Mouse (Mus musculus) embryonic facial prominence, embryonic 13.5 days (tissue): ENCODE data around the gene Ppil4. TPM values are rescaled to one million over a fixed set of nuclear protein-coding genes. Genes with fewer than 3 reads are reported as not detected.
A peak's percentile ranks its signal among the peaks of the same experiment; 100 is the strongest.
"Not testable (repeated sequence)": the region's sequence is repeated elsewhere in the genome, so short reads cannot be mapped to it uniquely, and the experiment has no call there.

ENCODE experiments used
- ATAC-seq: fragments of 200-750 bp; cut with Nextera tagmentation; 2 replicates; pipeline ENCODE4 v1.8.0; 2017; ENCODE audit warnings: low read depth; ENCODE audit not compliant: insufficient number of reproducible peaks, insufficient read depth, low FRiP score, low TSS enrichment
- H3K27ac ChIP-seq: fragments of 300-500 bp; sonication (generic); 2 replicates; pipeline ENCODE4 v1.5.1; 2015; ENCODE audit warnings: moderate library complexity, mild to moderate bottlenecking, inconsistent platforms
- H3K27me3 ChIP-seq: fragments of 300-500 bp; sonication (generic); 2 replicates; pipeline ENCODE4 v1.6.1; 2015; ENCODE audit warnings: mild to moderate bottlenecking, inconsistent platforms
- H3K36me3 ChIP-seq: fragments of 300-500 bp; sonication (generic); 2 replicates; pipeline ENCODE4 v1.6.1; 2015; ENCODE audit warnings: mild to moderate bottlenecking, inconsistent platforms
- H3K4me1 ChIP-seq: fragments of 300-500 bp; sonication (generic); 2 replicates; pipeline ENCODE4 v1.6.1; 2015; ENCODE audit warnings: inconsistent platforms
- H3K4me2 ChIP-seq: fragments of 300-500 bp; sonication (generic); 2 replicates; pipeline ENCODE4 v1.6.1; 2015; ENCODE audit warnings: moderate library complexity, mild to moderate bottlenecking, inconsistent platforms
- H3K4me3 ChIP-seq: fragments of 300-500 bp; sonication (generic); 2 replicates; pipeline ENCODE4 v1.5.1; 2015; ENCODE audit warnings: mild to moderate bottlenecking, inconsistent platforms
- H3K9ac ChIP-seq: fragments of 300-500 bp; sonication (generic); 2 replicates; pipeline ENCODE4 v1.6.1; 2015; ENCODE audit warnings: mild to moderate bottlenecking, inconsistent platforms
- H3K9me3 ChIP-seq: fragments of 300-500 bp; sonication (generic); 2 replicates; pipeline ENCODE4 v1.6.1; 2016; ENCODE audit warnings: inconsistent platforms
- WGBS: fragments of 180-500 bp; shearing (Covaris S2); methylation state at CpG from one replicate; pipeline ENCODE4 v1.1.7; 2015; ENCODE audit warnings: mixed read lengths; 5-methylcytosine and 5-hydroxymethylcytosine counted together
- polyA plus RNA-seq: library from polyadenylated mRNA; unstranded; fragments of >200 nt; fragmentation: Nextera tagmentation; extraction: Ambion mirVana; gene quantifications from 2 replicates; pipeline ENCODE4 v1.2.1, GENCODE M21; 2015

The Ppil4 gene
- polyA plus RNA-seq, result 44.0 and 52.2 TPM in 2 replicates

GRCm38 (mm10) chr10:7792751-7793385 is at the start of gene Ppil4, which contains the start of gene Ginm1:
Gene Ppil4 (plus strand): TSS chr10:7792891.
Gene Ginm1 (minus strand): TSS chr10:7792824.
- Histone ChIP-seq H3K9me3 (no peaks in the 10 kb centered on the region), H3K36me3 (peaks cover 33% of the 10 kb centered on the region), H3K4me3 (peak within 1 kb of the TSS; percentile 84), H3K4me1 (peaks cover 5% of the 10 kb centered on the region), H3K27me3 (no peaks in the 10 kb centered on the region), H3K27ac (peak within 1 kb of the TSS; percentile 62; the same call in 1 of the 2 replicates), H3K9ac (peak within 1 kb of the TSS; percentile 90), H3K4me2 (peak within 1 kb of the TSS; percentile 89)
- peak; percentile 83 for ATAC-seq
- under 1% methylated on average over 52 of the region's 52 CpGs for WGBS

GRCm38 (mm10) chr10:7745528-7745927 is 47.2 kb upstream of the Ppil4 start:
- H3K27ac ChIP-seq, result not testable (repeated sequence)

GRCm38 (mm10) chr10:7748752-7749151 is 43.9 kb upstream of the Ppil4 start:
- H3K4me2 ChIP-seq, result no peak overlapping the region
- H3K4me3 ChIP-seq, result no peak overlapping the region
- H3K27ac ChIP-seq, result no peak overlapping the region
- H3K36me3 ChIP-seq, result peaks cover 70% of the 10 kb centered on the region
- H3K9me3 ChIP-seq, result no peaks in the 10 kb centered on the region
- H3K4me1 ChIP-seq, result no peaks in the 10 kb centered on the region
- H3K27me3 ChIP-seq, result no peaks in the 10 kb centered on the region
- WGBS, result 92% methylated on average over 6 of the region's 6 CpGs
- ATAC-seq, result no peak
- no peak overlapping the region for H3K9ac ChIP-seq

More at GRCm38 (mm10) chr10:7745528-7745927, 47.2 kb upstream of the Ppil4 start:
- 93% methylated on average over 6 of the region's 6 CpGs for WGBS
- not testable (repeated sequence) for H3K4me3 ChIP-seq, H3K9me3 ChIP-seq, H3K4me1 ChIP-seq, H3K4me2 ChIP-seq, H3K9ac ChIP-seq, H3K27me3 ChIP-seq, ATAC-seq
- H3K36me3 ChIP-seq, result peaks cover 71% of the 10 kb centered on the region

GRCm38 (mm10) chr10:7757544-7757943 is 35.1 kb upstream of the Ppil4 start:
- Histone ChIP-seq H3K4me1 (no peaks in the 10 kb centered on the region), H3K36me3 (peaks cover 80% of the 10 kb centered on the region), H3K9ac (no peak overlapping the region), H3K4me2 (no peak overlapping the region), H3K9me3 (no peaks in the 10 kb centered on the region), H3K27ac (no peak overlapping the region), H3K27me3 (no peaks in the 10 kb centered on the region), H3K4me3 (no peak overlapping the region)
- 93% methylated on average over 2 of the region's 2 CpGs for WGBS
- ATAC-seq, result no peak

- ATAC-seq, result no peak
- WGBS, result 90% methylated on average over 4 of the region's 4 CpGs
- H3K9me3 ChIP-seq, result no peaks in the 10 kb centered on the region
- H3K27ac ChIP-seq, result no peak overlapping the region
- H3K36me3 ChIP-seq, result peaks cover 80% of the 10 kb centered on the region
- no peak overlapping the region for H3K4me3 ChIP-seq
- no peak overlapping the region for H3K4me2 ChIP-seq
- no peak overlapping the region for H3K9ac ChIP-seq
- no peaks in the 10 kb centered on the region for H3K27me3 ChIP-seq
- H3K4me1 ChIP-seq, result no peaks in the 10 kb centered on the region
Observed at GRCm38 (mm10) chr10:7772346-7772745, 20.3 kb upstream of the Ppil4 start.

- 100% methylated on average over 1 of the region's 1 CpGs for WGBS
- H3K27ac ChIP-seq, result no peak overlapping the region
Observed at GRCm38 (mm10) chr10:7772769-7773168, 19.9 kb upstream of the Ppil4 start.

GRCm38 (mm10) chr10:7775421-7775820 is 17.3 kb upstream of the Ppil4 start:
- Histone ChIP-seq H3K27me3 (no peaks in the 10 kb centered on the region), H3K4me1 (0 out of 2 replicates have a peak, but pooled peaks cover 6% of the 10 kb centered on the region), H3K27ac (no peak overlapping the region), H3K36me3 (peaks cover 54% of the 10 kb centered on the region), H3K9ac (no peak overlapping the region), H3K4me2 (no peak overlapping the region), H3K9me3 (no peaks in the 10 kb centered on the region), H3K4me3 (no peak overlapping the region)
- 89% methylated on average over 8 of the region's 8 CpGs for WGBS
- no peak for ATAC-seq

More at GRCm38 (mm10) chr10:7772769-7773168, 19.9 kb upstream of the Ppil4 start:
- Histone ChIP-seq H3K4me2 (no peak overlapping the region), H3K9me3 (no peaks in the 10 kb centered on the region), H3K36me3 (peaks cover 76% of the 10 kb centered on the region), H3K9ac (no peak overlapping the region), H3K4me3 (no peak overlapping the region), H3K27me3 (no peaks in the 10 kb centered on the region), H3K4me1 (no peaks in the 10 kb centered on the region)
- ATAC-seq, result no peak

- Histone ChIP-seq H3K9ac (no peak overlapping the region), H3K4me3 (no peak overlapping the region), H3K4me2 (no peak overlapping the region), H3K27ac (no peak overlapping the region), H3K9me3 (no peaks in the 10 kb centered on the region), H3K27me3 (no peaks in the 10 kb centered on the region), H3K4me1 (0 out of 2 replicates have a peak, but pooled peaks cover 6% of the 10 kb centered on the region), H3K36me3 (peaks cover 27% of the 10 kb centered on the region)
- ATAC-seq, result no peak
- WGBS, result 91% methylated on average over 3 of the region's 3 CpGs
Observed at GRCm38 (mm10) chr10:7778361-7778760, 14.3 kb upstream of the Ppil4 start.

GRCm38 (mm10) chr10:7779751-7780237 is 12.9 kb upstream of the Ppil4 start:
- WGBS, result 18% methylated on average over 7 of the region's 7 CpGs
- Histone ChIP-seq H3K9me3 (no peaks in the 10 kb centered on the region), H3K4me2 (peak overlapping the region; percentile 79), H3K36me3 (peaks cover 16% of the 10 kb centered on the region), H3K27me3 (no peaks in the 10 kb centered on the region), H3K27ac (no peak overlapping the region), H3K9ac (peak overlapping the region; percentile 85), H3K4me1 (0 out of 2 replicates have a peak, but pooled peaks cover 6% of the 10 kb centered on the region), H3K4me3 (peak overlapping the region; percentile 97)
- ATAC-seq, result no peak

GRCm38 (mm10) chr10:7780238-7781176 is 12.2 kb upstream of the Ppil4 start:
- H3K27me3 ChIP-seq, result no peaks in the 10 kb centered on the region
- H3K27ac ChIP-seq, result peak overlapping the region; percentile 62
- 0 out of 2 replicates have a peak, but pooled peaks cover 6% of the 10 kb centered on the region for H3K4me1 ChIP-seq
- H3K9me3 ChIP-seq, result no peaks in the 10 kb centered on the region
- peaks cover 9% of the 10 kb centered on the region; the same call in 1 of the 2 replicates for H3K36me3 ChIP-seq
- ATAC-seq, result peak; percentile 93
- under 1% methylated on average over 60 of the region's 77 CpGs for WGBS
- H3K4me2 ChIP-seq, result peak overlapping the region; percentile 79
- H3K4me3 ChIP-seq, result peak overlapping the region; percentile 97
- H3K9ac ChIP-seq, result peak overlapping the region; percentile 85

- peak overlapping the region; percentile 79 for H3K4me2 ChIP-seq
- no peak for ATAC-seq
- no peak overlapping the region for H3K27ac ChIP-seq
- 0 out of 2 replicates have a peak, but pooled peaks cover 6% of the 10 kb centered on the region for H3K4me1 ChIP-seq
- peak overlapping the region; percentile 97 for H3K4me3 ChIP-seq
- 56% methylated on average over 3 of the region's 3 CpGs for WGBS
- H3K36me3 ChIP-seq, result peaks cover 4% of the 10 kb centered on the region; the same call in 1 of the 2 replicates
- H3K9ac ChIP-seq, result peak overlapping the region; percentile 85
- no peaks in the 10 kb centered on the region for H3K9me3 ChIP-seq
- H3K27me3 ChIP-seq, result no peaks in the 10 kb centered on the region
Observed at GRCm38 (mm10) chr10:7781214-7781613, 11.5 kb upstream of the Ppil4 start.
